Mouse (Mus musculus): ENCODE measurements around the gene Pnmt. TPM values are rescaled to one million over a fixed set of nuclear protein-coding genes. Genes with fewer than 3 reads are reported as not detected.
A peak's percentile ranks its signal among the peaks of the same experiment; 100 is the strongest.

Gene Pnmt
- total and polyA plus RNA-seq, 2 experiments from 2014 or later = 4.2 TPM; not detected in 1

GRCm38 (mm10) chr11:98412273-98412796 is 26.1 kb downstream of the Pnmt start, which contains the start of gene Erbb2:
Gene Erbb2 (plus strand): TSS chr11:98412470.
- no peaks in the 10 kb centered on the region for H3K27me3 ChIP-seq (ENCODE audit: control insufficient read depth, insufficient read depth, low read length)
- H3K4me2 ChIP-seq (ENCODE audit: low read depth, low read length) = peak within 1 kb of the TSS; percentile 88
- TF ChIP-seq CTCF (IDR thresholded peaks at IDR 0.05; ENCODE audit: low read depth) = no peak
- H3K9ac ChIP-seq (replicated peaks; ENCODE audit: low read depth, low read length) = peak within 1 kb of the TSS; percentile 86
- peak within 1 kb of the TSS; percentile 88 for H3K4me3 ChIP-seq (ENCODE audit: low read depth, low read length)
- under 1% methylated on average over 25 of the region's 49 CpGs for WGBS
- H3K4me1 ChIP-seq (ENCODE audit: control insufficient read depth, insufficient read depth) = peaks cover 29% of the 10 kb centered on the region
- DNase-seq (ENCODE audit: low spot score) = peak; percentile 81
- peak within 1 kb of the TSS; percentile 91 for H3K27ac ChIP-seq (ENCODE audit: low read depth)
- ATAC-seq (ENCODE audit: insufficient read depth, low read depth) = peak; percentile 88
- H3K36me3 ChIP-seq (replicated peaks; ENCODE audit: control insufficient read depth, insufficient read depth, low read length) = no peaks in the 10 kb centered on the region
- no peaks in the 10 kb centered on the region for H3K9me3 ChIP-seq (replicated peaks; ENCODE audit: control insufficient read depth, low read length)

GRCm38 (mm10) chr11:98412797-98413301 is 26.6 kb downstream of the Pnmt start:
- no peak for TF ChIP-seq CTCF (IDR thresholded peaks at IDR 0.05; ENCODE audit: low read depth)
- TF ChIP-seq EP300 (IDR thresholded peaks at IDR 0.05; ENCODE audit: low read depth) = no peak
- Histone ChIP-seq H3K27me3 (ENCODE audit: control insufficient read depth, insufficient read depth, low read length) (no peaks in the 10 kb centered on the region), H3K36me3 (replicated peaks; ENCODE audit: control insufficient read depth, insufficient read depth, low read length) (no peaks in the 10 kb centered on the region), H3K9me3 (replicated peaks; ENCODE audit: control insufficient read depth, low read length) (no peaks in the 10 kb centered on the region), H3K4me3 (ENCODE audit: low read depth, low read length) (peak overlapping the region; percentile 88), H3K27ac (ENCODE audit: low read depth) (peak overlapping the region; percentile 91), H3K4me2 (ENCODE audit: low read depth, low read length) (peak overlapping the region; percentile 88), H3K4me1 (ENCODE audit: control insufficient read depth, insufficient read depth) (peaks cover 29% of the 10 kb centered on the region), H3K9ac (replicated peaks; ENCODE audit: low read depth, low read length) (peak overlapping the region; percentile 86)
- DNase-seq (ENCODE audit: low spot score) (no peak), ATAC-seq (ENCODE audit: insufficient read depth, low read depth) (peak; percentile 34)
- 0% methylated on average over 32 of the region's 40 CpGs for WGBS

DNA sequence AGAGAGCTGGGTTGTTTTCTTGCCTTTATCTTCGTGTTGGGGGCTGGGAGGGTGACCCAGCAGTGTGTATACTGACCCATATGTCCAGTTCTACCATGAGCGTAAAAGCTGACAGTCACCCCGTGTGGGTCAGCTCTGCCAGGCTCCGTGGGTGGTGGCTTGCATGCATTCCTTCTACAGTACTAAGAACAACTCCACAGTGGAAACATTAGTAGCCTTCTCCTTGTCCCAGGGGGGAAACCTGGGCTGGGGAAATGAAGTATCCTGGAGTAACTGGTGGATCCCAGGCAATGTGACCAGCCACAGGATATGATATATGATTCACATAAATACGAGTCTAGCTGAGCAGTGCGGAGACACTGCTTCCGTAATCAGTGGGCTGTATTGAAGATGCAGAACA is 27.5 kb downstream of the Pnmt start:
- no peaks in the 10 kb centered on the region for H3K27me3 ChIP-seq (ENCODE audit: control insufficient read depth, insufficient read depth, low read length)
- H3K4me1 ChIP-seq (ENCODE audit: control insufficient read depth, insufficient read depth) = peaks cover 36% of the 10 kb centered on the region
- ATAC-seq (ENCODE audit: insufficient read depth, low read depth) (no peak), DNase-seq (ENCODE audit: low spot score) (no peak)
- H3K9ac ChIP-seq (replicated peaks; ENCODE audit: low read depth, low read length) = peak overlapping the region; percentile 86
- peak overlapping the region; percentile 91; the same call in 1 of the 2 replicates for H3K27ac ChIP-seq (ENCODE audit: low read depth)
- H3K4me3 ChIP-seq (ENCODE audit: low read depth, low read length) = peak overlapping the region; percentile 88
- no peaks in the 10 kb centered on the region for H3K36me3 ChIP-seq (replicated peaks; ENCODE audit: control insufficient read depth, insufficient read depth, low read length)
- no peaks in the 10 kb centered on the region for H3K9me3 ChIP-seq (replicated peaks; ENCODE audit: control insufficient read depth, low read length)
- WGBS = 17% methylated on average over 7 of the region's 7 CpGs
- TF ChIP-seq EP300 (IDR thresholded peaks at IDR 0.05; ENCODE audit: low read depth) (no peak), CTCF (IDR thresholded peaks at IDR 0.05; ENCODE audit: low read depth) (no peak)
- H3K4me2 ChIP-seq (ENCODE audit: low read depth, low read length) = peak overlapping the region; percentile 88

DNA sequence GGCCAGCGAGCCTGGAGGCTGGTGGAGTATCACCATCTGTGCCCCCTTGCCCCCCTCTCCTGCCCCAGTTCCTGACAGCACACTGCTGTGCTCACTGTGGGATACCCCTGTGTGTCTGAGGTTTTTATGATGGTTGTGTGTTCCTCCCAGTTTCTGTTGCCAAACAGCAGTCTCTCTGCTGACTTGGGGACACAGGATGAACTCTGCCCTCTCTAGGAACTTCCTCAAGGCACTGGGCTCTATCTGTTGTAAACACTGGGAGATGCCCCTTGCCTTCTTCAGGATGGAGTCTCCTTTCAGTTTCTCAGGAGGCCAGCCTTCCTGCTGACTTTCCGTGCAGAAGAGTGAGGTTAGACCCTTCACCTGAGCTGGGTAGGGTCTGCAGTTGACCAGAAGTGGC is 27.9 kb downstream of the Pnmt start:
- no peak for ATAC-seq (ENCODE audit: insufficient read depth, low read depth)

GRCm38 (mm10) chr11:98417074-98417473 is 30.8 kb downstream of the Pnmt start:
- Histone ChIP-seq H3K4me2 (ENCODE audit: low read depth, low read length) (no peak overlapping the region), H3K4me3 (ENCODE audit: low read depth, low read length) (no peak overlapping the region), H3K9me3 (replicated peaks; ENCODE audit: control insufficient read depth, low read length) (no peaks in the 10 kb centered on the region), H3K9ac (replicated peaks; ENCODE audit: low read depth, low read length) (no peak overlapping the region), H3K36me3 (replicated peaks; ENCODE audit: control insufficient read depth, insufficient read depth, low read length) (peaks cover 30% of the 10 kb centered on the region), H3K27ac (ENCODE audit: low read depth) (no peak overlapping the region), H3K4me1 (ENCODE audit: control insufficient read depth, insufficient read depth) (peaks cover 19% of the 10 kb centered on the region), H3K27me3 (ENCODE audit: control insufficient read depth, insufficient read depth, low read length) (no peaks in the 10 kb centered on the region)
- DNase-seq (ENCODE audit: low spot score) (no peak), ATAC-seq (ENCODE audit: insufficient read depth, low read depth) (no peak)
- WGBS = 93% methylated on average over 1 of the region's 1 CpGs
- TF ChIP-seq EP300 (IDR thresholded peaks at IDR 0.05; ENCODE audit: low read depth) = no peak

More for the DNA sequence above, 27.9 kb downstream of the Pnmt start:
- no peak for TF ChIP-seq CTCF (IDR thresholded peaks at IDR 0.05; ENCODE audit: low read depth)
- no peak for TF ChIP-seq EP300 (IDR thresholded peaks at IDR 0.05; ENCODE audit: low read depth)
- 0 out of 2 replicates have a peak, but pooled peaks cover 4% of the 10 kb centered on the region for H3K36me3 ChIP-seq (replicated peaks; ENCODE audit: control insufficient read depth, insufficient read depth, low read length)
- WGBS = 19% methylated on average over 2 of the region's 2 CpGs
- DNase-seq (ENCODE audit: low spot score) = no peak
- H3K4me2 ChIP-seq (ENCODE audit: low read depth, low read length) = peak overlapping the region; percentile 88
- H3K4me1 ChIP-seq (ENCODE audit: control insufficient read depth, insufficient read depth) = peaks cover 33% of the 10 kb centered on the region
- no peaks in the 10 kb centered on the region for H3K9me3 ChIP-seq (replicated peaks; ENCODE audit: control insufficient read depth, low read length)
- peak overlapping the region; percentile 88 for H3K4me3 ChIP-seq (ENCODE audit: low read depth, low read length)
- H3K27ac ChIP-seq (ENCODE audit: low read depth) = 0 out of 2 replicates have a peak overlapping the region, but pooled peaks have one; percentile 91
- no peaks in the 10 kb centered on the region for H3K27me3 ChIP-seq (ENCODE audit: control insufficient read depth, insufficient read depth, low read length)
- peak overlapping the region; percentile 86; the same call in 1 of the 2 replicates for H3K9ac ChIP-seq (replicated peaks; ENCODE audit: low read depth, low read length)

GRCm38 (mm10) chr11:98418273-98418672 is 32.0 kb downstream of the Pnmt start:
- H3K36me3 ChIP-seq (replicated peaks; ENCODE audit: control insufficient read depth, insufficient read depth, low read length) = peaks cover 41% of the 10 kb centered on the region

More at GRCm38 (mm10) chr11:98418273-98418672, 32.0 kb downstream of the Pnmt start:
- H3K4me1 ChIP-seq (ENCODE audit: control insufficient read depth, insufficient read depth) = peaks cover 19% of the 10 kb centered on the region
- DNase-seq (ENCODE audit: low spot score) (no peak), ATAC-seq (ENCODE audit: insufficient read depth, low read depth) (no peak)
- H3K4me2 ChIP-seq (ENCODE audit: low read depth, low read length) = no peak overlapping the region
- 30% methylated on average over 4 of the region's 6 CpGs for WGBS
- no peak overlapping the region for H3K27ac ChIP-seq (ENCODE audit: low read depth)
- no peak overlapping the region for H3K9ac ChIP-seq (replicated peaks; ENCODE audit: low read depth, low read length)
- H3K27me3 ChIP-seq (ENCODE audit: control insufficient read depth, insufficient read depth, low read length) = no peaks in the 10 kb centered on the region
- H3K9me3 ChIP-seq (replicated peaks; ENCODE audit: control insufficient read depth, low read length) = no peaks in the 10 kb centered on the region
- no peak overlapping the region for H3K4me3 ChIP-seq (ENCODE audit: low read depth, low read length)
- TF ChIP-seq EP300 (IDR thresholded peaks at IDR 0.05; ENCODE audit: low read depth) (no peak), CTCF (IDR thresholded peaks at IDR 0.05; ENCODE audit: low read depth) (no peak)

Measured in heart, postnatal 0 days (tissue).